Mouse (Mus musculus): ENCODE data around the gene Cdon. TPM values are rescaled to one million over a fixed set of nuclear protein-coding genes. Genes with fewer than 3 reads are reported as not detected.
A peak's percentile ranks its signal among the peaks of the same experiment; 100 is the strongest.

Cdon gene
- polyA plus RNA-seq, 1 experiment from 2014 or later, result 17.2 TPM

- DNase-seq (ENCODE audit: low spot score) (no peak), ATAC-seq (replicated peaks; ENCODE audit: low FRiP score) (no peak)
- Histone ChIP-seq H3K27me3 (ENCODE audit: control insufficient read depth, insufficient read depth, low read length) (no peaks in the 10 kb centered on the region), H3K4me1 (replicated peaks; ENCODE audit: control insufficient read depth, insufficient read depth, low read length) (no peaks in the 10 kb centered on the region), H3K36me3 (ENCODE audit: control insufficient read depth, insufficient read depth, low read length) (no peaks in the 10 kb centered on the region), H3K4me2 (ENCODE audit: low read depth, low read length, severe bottlenecking) (no peak within 1 kb of the TSS), H3K27ac (ENCODE audit: low read depth, low read length) (no peak within 1 kb of the TSS), H3K9ac (ENCODE audit: low read length) (no peak within 1 kb of the TSS), H3K9me3 (ENCODE audit: control insufficient read depth, low read length) (no peaks in the 10 kb centered on the region), H3K4me3 (ENCODE audit: low read depth, low read length) (no peak within 1 kb of the TSS)
- WGBS, result 70% methylated on average over 3 of the region's 3 CpGs
Observed at GRCm38 (mm10) chr9:35518169-35518568, 97.2 kb downstream of the Cdon start, which contains the start of gene Gm1113. TSS of gene Gm1113 (minus strand) at chr9:35518269.

GRCm38 (mm10) chr9:35520631-35521348 is 99.9 kb downstream of the Cdon start:
- no peak overlapping the region for H3K4me3 ChIP-seq (ENCODE audit: low read depth, low read length)

GRCm38 (mm10) chr9:35522241-35522640 is 101.3 kb downstream of the Cdon start:
- H3K9ac ChIP-seq (ENCODE audit: low read length), result no peak overlapping the region
- no peak overlapping the region for H3K27ac ChIP-seq (ENCODE audit: low read depth, low read length)
- H3K4me3 ChIP-seq (ENCODE audit: low read depth, low read length), result no peak overlapping the region
- no peaks in the 10 kb centered on the region for H3K36me3 ChIP-seq (ENCODE audit: control insufficient read depth, insufficient read depth, low read length)
- no peak overlapping the region for H3K4me2 ChIP-seq (ENCODE audit: low read depth, low read length, severe bottlenecking)
- H3K4me1 ChIP-seq (replicated peaks; ENCODE audit: control insufficient read depth, insufficient read depth, low read length), result no peaks in the 10 kb centered on the region; the same call in 1 of the 2 replicates
- 77% methylated on average over 2 of the region's 2 CpGs for WGBS
- DNase-seq (ENCODE audit: low spot score) (no peak), ATAC-seq (replicated peaks; ENCODE audit: low FRiP score) (no peak)
- H3K27me3 ChIP-seq (ENCODE audit: control insufficient read depth, insufficient read depth, low read length), result no peaks in the 10 kb centered on the region
- H3K9me3 ChIP-seq (ENCODE audit: control insufficient read depth, low read length), result no peaks in the 10 kb centered on the region

More at GRCm38 (mm10) chr9:35520631-35521348, 99.9 kb downstream of the Cdon start:
- ATAC-seq (replicated peaks; ENCODE audit: low FRiP score) (no peak), DNase-seq (ENCODE audit: low spot score) (peak; percentile 6)
- Histone ChIP-seq H3K9me3 (ENCODE audit: control insufficient read depth, low read length) (no peaks in the 10 kb centered on the region), H3K27me3 (ENCODE audit: control insufficient read depth, insufficient read depth, low read length) (no peaks in the 10 kb centered on the region), H3K4me2 (ENCODE audit: low read depth, low read length, severe bottlenecking) (no peak overlapping the region), H3K36me3 (ENCODE audit: control insufficient read depth, insufficient read depth, low read length) (no peaks in the 10 kb centered on the region), H3K27ac (ENCODE audit: low read depth, low read length) (no peak overlapping the region), H3K4me1 (replicated peaks; ENCODE audit: control insufficient read depth, insufficient read depth, low read length) (no peaks in the 10 kb centered on the region; the same call in 1 of the 2 replicates), H3K9ac (ENCODE audit: low read length) (no peak overlapping the region)
- 77% methylated on average over 6 of the region's 6 CpGs for WGBS

- 81% methylated on average over 1 of the region's 1 CpGs for WGBS
- Histone ChIP-seq H3K9me3 (ENCODE audit: control insufficient read depth, low read length) (no peaks in the 10 kb centered on the region), H3K4me3 (ENCODE audit: low read depth, low read length) (no peak overlapping the region), H3K9ac (ENCODE audit: low read length) (no peak overlapping the region), H3K27me3 (ENCODE audit: control insufficient read depth, insufficient read depth, low read length) (no peaks in the 10 kb centered on the region), H3K4me2 (ENCODE audit: low read depth, low read length, severe bottlenecking) (no peak overlapping the region), H3K36me3 (ENCODE audit: control insufficient read depth, insufficient read depth, low read length) (no peaks in the 10 kb centered on the region), H3K27ac (ENCODE audit: low read depth, low read length) (no peak overlapping the region), H3K4me1 (replicated peaks; ENCODE audit: control insufficient read depth, insufficient read depth, low read length) (no peaks in the 10 kb centered on the region; the same call in 1 of the 2 replicates)
- DNase-seq (ENCODE audit: low spot score) (peak; percentile 28), ATAC-seq (replicated peaks; ENCODE audit: low FRiP score) (no peak; the same call in 1 of the 2 replicates)
Observed at GRCm38 (mm10) chr9:35522821-35523515, 102.0 kb downstream of the Cdon start.

GRCm38 (mm10) chr9:35523541-35523940 is 102.6 kb downstream of the Cdon start:
- H3K9ac ChIP-seq (ENCODE audit: low read length), result no peak overlapping the region
- no peaks in the 10 kb centered on the region for H3K27me3 ChIP-seq (ENCODE audit: control insufficient read depth, insufficient read depth, low read length)
- ATAC-seq (replicated peaks; ENCODE audit: low FRiP score), result peak; percentile 71
- H3K4me2 ChIP-seq (ENCODE audit: low read depth, low read length, severe bottlenecking), result no peak overlapping the region
- no peak overlapping the region for H3K4me3 ChIP-seq (ENCODE audit: low read depth, low read length)
- H3K9me3 ChIP-seq (ENCODE audit: control insufficient read depth, low read length), result no peaks in the 10 kb centered on the region
- peak; percentile 50 for DNase-seq (ENCODE audit: low spot score)
- WGBS, result 32% methylated on average over 5 of the region's 5 CpGs
- H3K27ac ChIP-seq (ENCODE audit: low read depth, low read length), result no peak overlapping the region
- no peaks in the 10 kb centered on the region; the same call in 1 of the 2 replicates for H3K4me1 ChIP-seq (replicated peaks; ENCODE audit: control insufficient read depth, insufficient read depth, low read length)
- H3K36me3 ChIP-seq (ENCODE audit: control insufficient read depth, insufficient read depth, low read length), result no peaks in the 10 kb centered on the region

- Histone ChIP-seq H3K27me3 (ENCODE audit: control insufficient read depth, insufficient read depth, low read length) (no peaks in the 10 kb centered on the region), H3K9ac (ENCODE audit: low read length) (no peak overlapping the region), H3K4me3 (ENCODE audit: low read depth, low read length) (no peak overlapping the region), H3K4me2 (ENCODE audit: low read depth, low read length, severe bottlenecking) (no peak overlapping the region), H3K4me1 (replicated peaks; ENCODE audit: control insufficient read depth, insufficient read depth, low read length) (no peaks in the 10 kb centered on the region; the same call in 1 of the 2 replicates), H3K9me3 (ENCODE audit: control insufficient read depth, low read length) (no peaks in the 10 kb centered on the region), H3K36me3 (ENCODE audit: control insufficient read depth, insufficient read depth, low read length) (no peaks in the 10 kb centered on the region), H3K27ac (ENCODE audit: low read depth, low read length) (no peak overlapping the region)
- DNase-seq (ENCODE audit: low spot score), result peak; percentile 74
- peak; percentile 84 for ATAC-seq (replicated peaks; ENCODE audit: low FRiP score)
- 31% methylated on average over 7 of the region's 7 CpGs for WGBS
Observed at GRCm38 (mm10) chr9:35523941-35524411, 103.0 kb downstream of the Cdon start.

GRCm38 (mm10) chr9:35529141-35529540 is 108.2 kb downstream of the Cdon start:
- H3K27me3 ChIP-seq (ENCODE audit: control insufficient read depth, insufficient read depth, low read length), result no peaks in the 10 kb centered on the region
- DNase-seq (ENCODE audit: low spot score) (no peak), ATAC-seq (replicated peaks; ENCODE audit: low FRiP score) (no peak)
- no peak overlapping the region for H3K27ac ChIP-seq (ENCODE audit: low read depth, low read length)
- H3K4me1 ChIP-seq (replicated peaks; ENCODE audit: control insufficient read depth, insufficient read depth, low read length), result no peaks in the 10 kb centered on the region
- no peak overlapping the region for H3K4me2 ChIP-seq (ENCODE audit: low read depth, low read length, severe bottlenecking)
- no peak overlapping the region for H3K4me3 ChIP-seq (ENCODE audit: low read depth, low read length)
- no peaks in the 10 kb centered on the region for H3K36me3 ChIP-seq (ENCODE audit: control insufficient read depth, insufficient read depth, low read length)
- WGBS, result 68% methylated on average over 3 of the region's 3 CpGs
- H3K9ac ChIP-seq (ENCODE audit: low read length), result no peak overlapping the region
- no peaks in the 10 kb centered on the region for H3K9me3 ChIP-seq (ENCODE audit: control insufficient read depth, low read length)

- Histone ChIP-seq H3K27ac (ENCODE audit: low read depth, low read length) (no peak overlapping the region), H3K9ac (ENCODE audit: low read length) (no peak overlapping the region), H3K4me1 (replicated peaks; ENCODE audit: control insufficient read depth, insufficient read depth, low read length) (no peaks in the 10 kb centered on the region), H3K4me2 (ENCODE audit: low read depth, low read length, severe bottlenecking) (no peak overlapping the region), H3K36me3 (ENCODE audit: control insufficient read depth, insufficient read depth, low read length) (no peaks in the 10 kb centered on the region), H3K27me3 (ENCODE audit: control insufficient read depth, insufficient read depth, low read length) (no peaks in the 10 kb centered on the region), H3K9me3 (ENCODE audit: control insufficient read depth, low read length) (no peaks in the 10 kb centered on the region), H3K4me3 (ENCODE audit: low read depth, low read length) (no peak overlapping the region)
- WGBS, result 3% methylated on average over 1 of the region's 1 CpGs
- no peak for ATAC-seq (replicated peaks; ENCODE audit: low FRiP score)
- DNase-seq (ENCODE audit: low spot score), result no peak
Observed at GRCm38 (mm10) chr9:35529796-35530195, 108.9 kb downstream of the Cdon start.

Measured in forebrain, embryonic 11.5 days (tissue).